Comparison of ENCODE assay signal across 16 mouse cellular contexts in the genomic region with DNA sequence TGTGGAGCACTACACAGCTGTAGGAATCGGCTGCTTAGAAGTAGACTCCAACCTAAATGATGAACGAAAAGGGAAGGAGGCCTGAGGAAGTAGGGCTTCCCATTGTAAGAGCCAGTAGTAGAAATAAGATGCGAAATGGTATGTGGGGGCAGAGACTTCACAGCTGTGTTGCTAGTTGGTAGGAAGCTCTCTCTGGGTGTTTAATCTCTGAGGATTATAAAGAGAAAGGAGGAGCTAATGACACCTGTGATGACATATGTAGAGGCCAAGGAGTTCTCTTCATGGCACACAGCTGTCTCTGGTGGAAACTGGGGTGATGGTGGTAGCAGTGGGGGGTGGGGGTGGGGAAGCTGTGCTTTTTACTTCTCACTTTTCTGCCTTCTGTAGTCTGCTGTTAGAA. TPM values are rescaled to one million over a fixed set of nuclear protein-coding genes. Genes with fewer than 3 reads are reported as not detected.
DNase-seq lines count a peak whose midpoint lies in the region; ATAC-seq and TF ChIP-seq lines count a peak whose summit lies in the region.
"Had no signal": no experiment of that assay in that cellular context is flagged by ENCODE, and none has a peak within 500 bp of the region (broad histone marks: within the 10 kb centered on the region; RNA-seq: fewer than 3 reads in every experiment).

No protein-coding gene starts in this region.

- no peak for TF ChIP-seq EP300 in lung, postnatal 0 days (IDR thresholded peaks at IDR 0.05)

- no peak for ATAC-seq in lung, postnatal 0 days
- ATAC-seq in megakaryocyte, adult 5-6 weeks (ENCODE audit: poor library complexity, severe bottlenecking): peak; percentile 55
- ATAC-seq: hindbrain, embryonic 16.5 days; midbrain, embryonic 13.5 days had no signal

- H3K9me3 ChIP-seq in lung, postnatal 0 days (ENCODE audit: low read length): no peaks in the 10 kb centered on the region
- H3K9me3 ChIP-seq: lung, embryonic 15.5 days; midbrain, embryonic 13.5 days; neural tube, embryonic 12.5 days had no signal

- H3K36me3 ChIP-seq in lung, postnatal 0 days (ENCODE audit: insufficient read depth, low read length): no peaks in the 10 kb centered on the region
- H3K36me3 ChIP-seq: lung, embryonic 15.5 days; midbrain, embryonic 13.5 days; neural tube, embryonic 12.5 days had no signal

- 71% methylated on average over 3 of the region's 3 CpGs for WGBS in lung, postnatal 0 days
- 65% methylated on average over 3 of the region's 3 CpGs for WGBS in lung, adult 2 months

- peak overlapping the region; percentile 6; the same call in 1 of the 2 replicates for H3K27ac ChIP-seq in lung, postnatal 0 days (ENCODE audit: low read length)
- H3K27ac ChIP-seq: lung, embryonic 15.5 days; midbrain, embryonic 13.5 days; neural tube, embryonic 12.5 days had no signal

- intact Hi-C loops in gastrocnemius, postnatal 14 days (cut with DNase I; ENCODE audit: low total_unique reads): no loop called here

- H3K4me2 ChIP-seq in lung, postnatal 0 days (replicated peaks; ENCODE audit: low read depth, low read length): no peak overlapping the region
- H3K4me2 ChIP-seq: heart, embryonic 11.5 days; lung, embryonic 15.5 days; midbrain, embryonic 13.5 days; neural tube, embryonic 12.5 days had no signal

- no peak overlapping the region for H3K4me3 ChIP-seq in lung, postnatal 0 days (ENCODE audit: low read depth, low read length)
- no peak overlapping the region for H3K4me3 ChIP-seq in lung, adult 2 months (replicated peaks; ENCODE audit: extremely low read depth, low read depth, low read length)
- H3K4me3 ChIP-seq: lung, embryonic 15.5 days; midbrain, embryonic 13.5 days; neural tube, embryonic 12.5 days had no signal

- 0 out of 2 replicates have a peak, but pooled peaks cover 2% of the 10 kb centered on the region for H3K4me1 ChIP-seq in lung, postnatal 0 days (ENCODE audit: insufficient read depth, low read depth, low read length)
- peaks cover 14% of the 10 kb centered on the region for H3K4me1 ChIP-seq in lung, adult 2 months (ENCODE audit: control insufficient read depth, insufficient read depth, low read length)
- H3K4me1 ChIP-seq: midbrain, embryonic 13.5 days; neural tube, embryonic 12.5 days had no signal

- H3K9ac ChIP-seq in lung, postnatal 0 days (replicated peaks; ENCODE audit: low read depth): no peak overlapping the region
- H3K9ac ChIP-seq: lung, embryonic 15.5 days; midbrain, embryonic 13.5 days; neural tube, embryonic 12.5 days had no signal

- no peak for TF ChIP-seq POLR2A in lung, adult 2 months (IDR thresholded peaks at IDR 0.05; ENCODE audit: borderline replicate concordance, extremely low read depth, low read depth, low read length)

- no peaks in the 10 kb centered on the region for H3K27me3 ChIP-seq in lung, postnatal 0 days (replicated peaks; ENCODE audit: insufficient read depth, low read length)
- H3K27me3 ChIP-seq: lung, embryonic 15.5 days; midbrain, embryonic 13.5 days; neural tube, embryonic 12.5 days had no signal

- TF ChIP-seq CTCF in lung, postnatal 0 days (IDR thresholded peaks at IDR 0.05): no peak
- no peak for TF ChIP-seq CTCF in lung, adult 2 months (IDR thresholded peaks at IDR 0.05; ENCODE audit: insufficient read depth, low read length)

- DNase-seq in lung, postnatal 0 days (ENCODE audit: low spot score): no peak
- no peak for DNase-seq in lung, adult 2 months
- peak; percentile 43 for DNase-seq in brain, adult 2 months (ENCODE audit: low read depth, low spot score)
- peak; percentile 45 for DNase-seq in thymus, postnatal 14 days
- no peak for DNase-seq in right cerebral cortex, postnatal 10 days (ENCODE audit: low spot score in 2 of 2)
- no peak for DNase-seq in gastrocnemius, postnatal 14 days
- DNase-seq: cerebellum, adult 2 months; layer of hippocampus, adult 9-11 months; left cerebral cortex, postnatal 4 days; retina, postnatal 1 day had no signal

RNA-seq across cellular contexts. Expression of a gene that starts 27.3 kb away (rescaled TPM):
- polyA plus RNA-seq in lung, postnatal 0 days (2015; fragmentation: Nextera tagmentation; extraction: Ambion mirVana): 314 and 322 TPM in 2 replicates
- polyA plus RNA-seq in lung, adult 2 months (2012; rRNA removed): 25.2 and 44.0 TPM in 2 replicates
- 239 and 260 TPM in 2 replicates for total RNA-seq in megakaryocyte, adult 5-6 weeks (2015)
- 171 and 182 TPM in 2 replicates for total RNA-seq in megakaryocyte, adult 5-6 weeks (2017)
- 10 to 100 TPM; 48.4 to 70.7 TPM for total RNA-seq in gastrocnemius, postnatal 14 days (2021)

Comparison
In these comparisons a context has a peak if more than half of its experiments do, and no peak if none do; other contexts are left out.
1. DNase-seq: peak in brain, adult 2 months (single experiment) and thymus, postnatal 14 days (single experiment); none in lung, postnatal 0 days (single experiment), lung, adult 2 months (single experiment), right cerebral cortex, postnatal 10 days (0 of 2) and gastrocnemius, postnatal 14 days (single experiment).